Mouse (Mus musculus) C2C12 (cell line): ENCODE measurements around the gene Nfam1. TPM values are rescaled to one million over a fixed set of nuclear protein-coding genes. Genes with fewer than 3 reads are reported as not detected.
"Not testable (repeated sequence)": the region's sequence is repeated elsewhere in the genome, so short reads cannot be mapped to it uniquely, and the experiment has no call there.

ENCODE experiments used
- H3K27me3 ChIP-seq: one replicate; pipeline ENCODE4 v1.6.1; 2011; ENCODE audit not compliant: control insufficient read depth, insufficient read depth, insufficient read length
- H3K36me3 ChIP-seq: one replicate; pipeline ENCODE4 v1.6.1; 2011; ENCODE audit not compliant: control insufficient read depth, insufficient read depth
- H3K4me3 ChIP-seq: one replicate; pipeline ENCODE4 v1.5.1; 2011; ENCODE audit warnings: mild to moderate bottlenecking, control low read depth; ENCODE audit not compliant: poor library complexity, insufficient read depth, severe bottlenecking
- H3K79me2 ChIP-seq: one replicate; pipeline ENCODE4 v1.6.1; 2011; ENCODE audit not compliant: control insufficient read depth, insufficient read depth
- H3K79me3 ChIP-seq: one replicate; pipeline ENCODE4 v1.6.1; 2011; ENCODE audit warnings: low read depth, control low read depth
- H3ac ChIP-seq: one replicate; pipeline ENCODE3; 2011; ENCODE audit warnings: low read depth; ENCODE audit not compliant: control insufficient read depth, insufficient read length
- CEBPB ChIP-seq: IDR thresholded peaks from one replicate; pipeline ENCODE4 v1.6.1; 2011; ENCODE audit warnings: low read depth, mild to moderate bottlenecking, control low read depth, moderate library complexity
- CTCF ChIP-seq: IDR thresholded peaks from one replicate; pipeline ENCODE4 v1.5.1; 2011; ENCODE audit not compliant: control insufficient read depth, insufficient read depth, insufficient read length
- FOSL1 ChIP-seq: IDR thresholded peaks from one replicate; pipeline ENCODE4 v1.8.0; 2011; ENCODE audit warnings: mild to moderate bottlenecking, low read length; ENCODE audit not compliant: poor library complexity, insufficient read depth, severe bottlenecking
- MAX ChIP-seq: IDR thresholded peaks from one replicate; pipeline ENCODE4 v1.6.1; 2011; ENCODE audit warnings: mild to moderate bottlenecking, control low read depth
- MYOD1 ChIP-seq: IDR thresholded peaks from one replicate; pipeline ENCODE4 v1.6.1; 2011; ENCODE audit warnings: low read depth; ENCODE audit not compliant: control insufficient read depth, insufficient read length
- MYOG ChIP-seq: IDR thresholded peaks from one replicate; pipeline ENCODE4 v1.6.1; 2011; ENCODE audit not compliant: control insufficient read depth, insufficient read length; ENCODE audit errors: extremely low read depth
- USF1 ChIP-seq: IDR thresholded peaks from one replicate; pipeline ENCODE4 v1.6.1; 2011; ENCODE audit warnings: low read depth, mild to moderate bottlenecking, control low read depth, moderate library complexity
- polyA plus RNA-seq: library from polyadenylated mRNA; unstranded; fragments of >200 nt; fragmentation: generic; extraction: Trizol; gene quantifications from one replicate; pipeline ENCODE4 v1.2.1, GENCODE M21; 2012; ENCODE audit warnings: missing spikeins

Gene Nfam1
- polyA plus RNA-seq, 1 experiment = 0.01 TPM

GRCm38 (mm10) chr15:83046308-83046707 is 13.2 kb upstream of the Nfam1 start:
- H3K79me3 ChIP-seq = no peaks in the 10 kb centered on the region
- H3ac ChIP-seq = no peak overlapping the region
- H3K79me2 ChIP-seq = no peaks in the 10 kb centered on the region
- TF ChIP-seq MAX = no peak
- TF ChIP-seq MYOD1 = no peak
- no peak for TF ChIP-seq FOSL1
- TF ChIP-seq CTCF = no peak
- no peak for TF ChIP-seq CEBPB
- TF ChIP-seq USF1 = no peak
- TF ChIP-seq MYOG = no peak
- peaks cover 49% of the 10 kb centered on the region for H3K27me3 ChIP-seq
- no peak overlapping the region for H3K4me3 ChIP-seq
- no peaks in the 10 kb centered on the region for H3K36me3 ChIP-seq

GRCm38 (mm10) chr15:83045565-83045964 is 12.5 kb upstream of the Nfam1 start:
- not testable (repeated sequence) for H3K4me3 ChIP-seq, H3K79me2 ChIP-seq, H3K36me3 ChIP-seq, H3K79me3 ChIP-seq, H3ac ChIP-seq
- H3K27me3 ChIP-seq = peaks cover 50% of the 10 kb centered on the region

DNA sequence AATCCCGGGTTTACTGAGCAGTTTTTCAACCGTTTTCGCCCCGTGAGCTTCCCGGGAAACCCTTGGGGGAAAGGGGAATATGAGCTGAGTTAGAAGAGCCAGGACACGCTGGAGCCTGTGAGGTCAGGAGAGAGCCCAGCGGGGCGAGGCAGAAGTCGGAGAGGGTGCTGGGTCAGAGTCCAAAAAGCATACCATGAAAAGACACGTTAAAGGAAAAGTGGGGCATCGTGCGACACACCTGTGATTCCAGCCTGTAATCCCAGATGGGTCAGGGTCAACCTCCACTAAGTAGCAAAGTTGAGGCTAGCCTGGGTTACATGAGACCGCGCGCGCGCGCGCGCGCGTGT is 10.2 kb upstream of the Nfam1 start:
- Histone ChIP-seq H3K79me2 (no peaks in the 10 kb centered on the region), H3K4me3 (no peak overlapping the region), H3ac (no peak overlapping the region), H3K27me3 (peaks cover 59% of the 10 kb centered on the region), H3K79me3 (no peaks in the 10 kb centered on the region), H3K36me3 (no peaks in the 10 kb centered on the region)
- no peak for TF ChIP-seq MAX
- TF ChIP-seq MYOG = no peak
- TF ChIP-seq FOSL1 = no peak
- TF ChIP-seq CTCF = no peak
- no peak for TF ChIP-seq CEBPB
- TF ChIP-seq USF1 = no peak

- no peaks in the 10 kb centered on the region for H3K79me2 ChIP-seq
- H3K4me3 ChIP-seq = no peak overlapping the region
- H3K79me3 ChIP-seq = no peaks in the 10 kb centered on the region
- peaks cover 55% of the 10 kb centered on the region for H3K27me3 ChIP-seq
- no peak overlapping the region for H3ac ChIP-seq
- TF ChIP-seq FOSL1 (no peak), CTCF (no peak)
- H3K36me3 ChIP-seq = no peaks in the 10 kb centered on the region
These were observed 9.7 kb upstream of the Nfam1 start for GRCm38 (mm10) chr15:83042655-83043361.

- H3K4me3 ChIP-seq = no peak overlapping the region
- peaks cover 73% of the 10 kb centered on the region for H3K27me3 ChIP-seq
- no peaks in the 10 kb centered on the region for H3K79me2 ChIP-seq
- H3ac ChIP-seq = no peak overlapping the region
- TF ChIP-seq MAX = no peak
- TF ChIP-seq MYOD1 = no peak
- no peak for TF ChIP-seq MYOG
- TF ChIP-seq USF1 = no peak
- TF ChIP-seq CEBPB = no peak
- TF ChIP-seq CTCF = no peak
- no peak for TF ChIP-seq FOSL1
- H3K36me3 ChIP-seq = no peaks in the 10 kb centered on the region
- H3K79me3 ChIP-seq = no peaks in the 10 kb centered on the region
These were observed 7.0 kb upstream of the Nfam1 start for GRCm38 (mm10) chr15:83040156-83040555.

- peaks cover 75% of the 10 kb centered on the region for H3K27me3 ChIP-seq
- no peaks in the 10 kb centered on the region for H3K36me3 ChIP-seq
- H3ac ChIP-seq = no peak overlapping the region
- no peak overlapping the region for H3K4me3 ChIP-seq
- TF ChIP-seq USF1 = no peak
- no peak for TF ChIP-seq CTCF
- TF ChIP-seq MYOD1 = no peak
- no peak for TF ChIP-seq CEBPB
- TF ChIP-seq MYOG = no peak
- TF ChIP-seq MAX = no peak
- no peak for TF ChIP-seq FOSL1
- H3K79me3 ChIP-seq = no peaks in the 10 kb centered on the region
- H3K79me2 ChIP-seq = no peaks in the 10 kb centered on the region
These were observed 5.7 kb upstream of the Nfam1 start for GRCm38 (mm10) chr15:83038812-83039211.
